Mouse (Mus musculus): ENCODE measurements around the gene Naaladl2.

- TF ChIP-seq TAL1 (IDR thresholded peaks at IDR 0.05; ENCODE audit: low read length): no peak
- no peak for TF ChIP-seq GATA1 (IDR thresholded peaks at IDR 0.05; ENCODE audit: low read length)
Measured at GRCm38 (mm10) chr3:24905425-24905960, 238.6 kb downstream of the Naaladl2 start.

Data from erythroblast, embryonic 14.5 days (primary cell).